Mouse (Mus musculus): ENCODE results near the gene Olfr984.

Olfr984 gene

DNA sequence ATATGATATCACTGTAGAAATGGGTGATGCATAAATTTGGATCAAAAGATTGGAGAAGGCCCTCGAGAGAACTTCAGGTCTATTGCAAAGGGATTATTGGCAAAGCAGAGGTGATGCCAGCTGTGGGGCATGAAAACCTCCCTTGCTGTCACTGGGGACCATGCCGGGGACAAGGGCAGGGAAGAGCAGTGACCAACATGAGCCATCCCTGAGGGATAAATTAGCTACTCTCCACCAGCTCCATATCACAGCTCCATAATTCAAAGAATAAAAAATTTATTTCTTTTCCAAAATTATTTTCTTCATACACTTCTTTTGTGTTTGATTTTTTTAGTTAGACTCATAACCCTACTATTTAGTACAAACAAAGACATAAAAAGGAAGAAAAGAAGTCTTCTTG lies at the start of gene Olfr984:
Olfr984 (minus strand) TSS at position 101 of the 400 bp plus-strand sequence.
- no peak for DNase-seq (ENCODE audit: low read depth, low spot score)

DNA sequence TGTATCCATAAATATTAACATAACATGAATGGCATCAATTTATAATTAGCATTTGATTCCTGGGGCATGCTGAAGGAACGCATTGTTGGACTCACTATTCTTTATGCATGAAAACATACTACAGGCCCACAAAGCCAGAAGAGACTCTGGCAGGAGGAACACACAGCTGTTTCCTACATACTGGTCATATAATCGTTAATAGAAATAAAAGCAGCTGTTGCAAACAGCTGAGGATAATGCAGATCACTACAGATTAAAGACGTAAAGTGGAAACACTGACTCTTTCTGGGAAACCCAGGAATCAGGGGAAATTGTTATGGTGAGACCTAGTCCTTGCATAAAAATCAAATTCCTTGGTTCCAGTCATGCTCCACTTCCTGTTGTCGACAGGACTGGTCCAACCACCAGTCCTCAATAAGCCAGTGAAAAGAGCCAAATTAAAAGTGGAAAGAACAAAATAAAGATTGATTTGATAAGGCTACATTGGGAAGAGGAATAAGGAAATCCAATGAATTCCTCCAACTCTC lies 41.2 kb upstream of the Olfr984 start:
- DNase-seq (ENCODE audit: low read depth, low spot score): no peak

DNA sequence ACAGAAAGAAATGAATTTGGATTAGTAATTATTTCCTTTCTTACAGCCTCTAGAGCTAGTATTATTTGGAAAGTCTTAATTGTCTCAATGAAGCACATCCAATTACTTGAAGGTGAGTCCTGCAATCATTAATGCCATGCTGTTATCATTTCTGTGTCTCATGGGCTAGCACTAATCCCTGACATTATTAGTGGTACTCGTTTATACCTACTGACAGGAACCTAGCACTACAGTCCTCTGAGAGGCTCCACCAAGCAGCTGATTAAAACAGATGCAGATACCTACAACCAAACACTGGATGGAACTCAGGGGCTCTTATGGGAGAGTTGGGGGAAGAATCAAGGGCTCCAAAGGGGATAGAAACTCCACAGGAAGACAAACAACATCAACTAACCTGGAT lies 27.5 kb upstream of the Olfr984 start:
- no peak for DNase-seq (ENCODE audit: low read depth, low spot score)

DNA sequence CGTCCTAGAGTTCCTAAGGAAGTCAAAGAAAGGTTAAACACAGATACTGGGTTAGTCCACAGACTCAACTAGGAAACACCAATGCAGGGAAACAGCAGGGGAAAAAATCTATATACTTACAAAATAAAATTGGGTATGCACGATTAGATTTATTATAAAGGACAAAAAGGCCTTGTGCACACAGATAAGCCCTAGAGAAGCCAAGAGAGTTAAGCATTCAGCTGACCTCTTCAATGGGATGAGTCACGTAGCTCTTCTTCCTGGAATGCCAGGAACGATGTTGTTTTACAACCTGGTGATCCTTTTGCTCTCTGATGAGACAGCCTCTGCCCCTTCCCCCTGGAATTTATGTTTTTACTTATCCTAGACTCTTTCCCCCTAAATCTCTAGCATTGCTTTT lies 25.5 kb upstream of the Olfr984 start:
- DNase-seq (ENCODE audit: low read depth, low spot score): peak; percentile 25

DNA sequence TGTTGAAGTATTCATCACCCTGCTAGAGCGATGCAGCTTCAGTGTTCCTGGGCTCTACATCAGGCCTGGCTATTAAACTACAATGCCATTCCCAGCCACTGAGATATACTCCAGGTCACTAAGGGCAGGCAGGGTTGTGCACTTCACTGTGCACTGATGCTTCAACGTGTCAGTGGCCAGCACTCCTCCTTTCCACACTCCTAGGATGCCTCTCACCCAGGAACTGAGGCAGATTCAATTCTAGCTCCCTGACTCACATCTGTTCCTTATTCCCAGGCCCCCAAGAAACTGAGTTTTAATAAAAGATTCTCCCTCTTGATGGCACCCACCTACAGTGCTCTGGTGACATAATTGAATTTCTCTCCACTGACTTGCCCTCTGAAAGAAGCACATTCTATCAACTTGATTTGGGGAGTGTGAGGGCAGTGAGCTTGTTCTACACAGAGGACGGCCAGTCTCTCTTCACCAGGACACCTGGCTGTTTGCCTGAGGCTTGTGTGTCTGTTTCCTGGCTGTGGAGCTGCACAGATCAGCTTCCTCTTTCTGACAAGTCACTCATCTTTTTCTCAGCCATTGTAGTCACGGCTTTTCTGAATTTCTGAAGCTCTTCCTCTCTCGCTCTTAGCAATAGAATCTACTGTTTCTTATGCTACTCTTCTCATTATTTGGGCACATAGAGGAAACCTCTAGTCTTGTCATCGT lies 23.1 kb upstream of the Olfr984 start:
- no peak for DNase-seq (ENCODE audit: low read depth, low spot score)

DNA sequence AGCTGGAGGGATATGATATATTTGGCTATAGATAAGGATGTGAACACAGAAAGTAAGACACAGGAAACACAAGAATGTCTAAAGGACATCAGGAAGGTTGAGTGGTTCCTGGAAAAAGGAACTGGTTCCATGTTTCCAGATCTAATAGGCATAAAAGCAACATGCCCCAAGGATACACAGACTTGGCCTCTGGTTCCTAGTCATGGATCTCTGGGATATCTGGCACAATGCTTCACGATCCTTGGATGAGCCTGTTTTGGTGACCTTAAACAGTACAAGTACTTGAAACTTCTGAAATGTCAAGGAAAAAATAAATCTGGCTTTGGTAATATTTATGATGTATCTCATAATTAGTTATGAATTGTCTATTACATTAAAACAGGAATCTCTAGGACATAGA lies 16.6 kb upstream of the Olfr984 start:
- DNase-seq (ENCODE audit: low read depth, low spot score): no peak

DNA sequence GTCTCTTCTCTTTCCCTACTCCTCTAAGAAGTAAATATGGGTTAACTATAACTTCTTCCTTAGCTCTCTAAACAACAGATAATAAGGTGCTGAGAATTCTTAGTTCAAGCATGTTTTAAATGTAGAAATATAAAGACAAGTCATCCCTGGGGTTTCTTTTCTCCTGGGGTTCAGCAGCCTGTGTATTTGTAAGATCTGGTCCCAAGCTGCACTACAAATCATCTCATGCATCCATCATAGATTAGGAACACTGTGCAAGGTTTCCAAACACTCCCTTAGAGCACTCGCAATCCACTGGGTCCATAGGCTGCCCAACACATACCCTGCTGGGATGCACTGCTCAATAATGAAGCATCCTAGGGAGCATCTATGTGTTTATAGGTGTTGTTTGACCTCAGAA lies 16.1 kb upstream of the Olfr984 start, which contains the start of gene Olfr985:
Olfr985 (minus strand) TSS at position 101 of the 400 bp plus-strand sequence.
- DNase-seq (ENCODE audit: low read depth, low spot score): no peak

DNA sequence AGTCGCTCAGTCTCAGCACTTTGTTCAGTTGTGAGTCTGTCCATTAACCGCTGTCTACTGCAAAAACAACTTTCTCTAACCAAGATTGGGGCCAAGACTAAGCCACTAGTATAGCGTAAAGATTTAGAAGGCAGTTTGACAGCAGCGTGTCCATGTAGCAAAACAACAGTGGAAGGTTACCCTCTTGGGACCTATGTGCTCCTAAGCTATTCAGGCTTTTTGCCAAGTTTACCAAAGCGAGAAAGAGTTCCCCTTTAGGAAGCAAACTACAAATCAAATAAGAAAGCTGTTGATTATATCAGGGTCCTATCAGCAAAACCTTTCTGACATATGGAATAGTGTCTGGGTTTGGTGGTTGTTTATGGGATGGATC lies 3.3 kb upstream of the Olfr984 start:
- no peak for DNase-seq (ENCODE audit: low read depth, low spot score)

DNA sequence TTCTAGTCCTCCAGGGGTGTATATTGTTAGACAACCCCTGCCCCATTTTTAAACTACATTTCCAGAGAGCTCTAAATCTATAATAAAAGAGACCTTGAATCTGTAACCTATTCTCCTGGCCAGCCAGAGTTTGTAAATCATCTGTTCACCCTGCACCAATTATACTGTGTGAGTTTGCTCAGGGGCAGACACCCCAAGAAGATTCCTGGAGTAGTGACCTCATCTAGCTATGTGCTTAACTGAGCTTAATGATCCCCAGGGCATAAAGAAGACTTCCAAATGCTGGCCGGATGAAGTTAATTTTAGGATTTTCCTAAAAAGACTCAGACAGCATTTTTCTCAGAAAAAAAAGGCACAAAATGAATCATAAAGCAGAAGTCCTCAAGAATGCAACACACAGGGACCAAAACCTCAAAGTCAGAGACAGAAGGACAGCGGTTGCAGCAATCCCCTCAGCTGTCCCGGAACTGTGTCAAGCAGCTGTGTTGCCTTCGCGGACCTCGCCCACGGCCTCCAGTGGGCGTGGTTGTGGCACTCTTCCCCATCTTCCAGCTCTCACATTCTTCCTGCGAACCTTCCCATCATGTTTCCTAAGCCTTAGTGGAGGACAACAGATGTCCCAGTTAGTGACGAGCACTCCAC lies 2.8 kb upstream of the Olfr984 start:
- DNase-seq (ENCODE audit: low read depth, low spot score): no peak

DNA sequence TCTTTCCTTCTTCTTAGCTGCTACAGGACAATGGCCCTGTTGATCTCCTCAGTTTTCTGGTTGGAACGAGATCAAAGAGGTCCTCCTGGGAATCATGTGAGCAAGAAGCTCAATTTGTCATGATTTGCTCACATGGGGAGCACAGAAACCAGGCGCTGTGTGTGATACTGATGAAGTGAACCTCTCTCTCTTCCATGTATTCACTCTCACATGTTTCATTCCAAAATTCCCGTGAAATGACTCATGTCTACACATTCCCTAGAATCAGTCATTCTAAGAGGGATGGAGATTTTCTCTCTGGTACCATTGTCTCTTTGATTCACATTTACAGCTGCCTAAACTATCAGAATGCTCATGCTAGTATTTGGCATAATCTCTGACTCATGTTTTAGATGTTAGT lies 19.2 kb downstream of the Olfr984 start:
- DNase-seq (ENCODE audit: low read depth, low spot score): no peak

DNA sequence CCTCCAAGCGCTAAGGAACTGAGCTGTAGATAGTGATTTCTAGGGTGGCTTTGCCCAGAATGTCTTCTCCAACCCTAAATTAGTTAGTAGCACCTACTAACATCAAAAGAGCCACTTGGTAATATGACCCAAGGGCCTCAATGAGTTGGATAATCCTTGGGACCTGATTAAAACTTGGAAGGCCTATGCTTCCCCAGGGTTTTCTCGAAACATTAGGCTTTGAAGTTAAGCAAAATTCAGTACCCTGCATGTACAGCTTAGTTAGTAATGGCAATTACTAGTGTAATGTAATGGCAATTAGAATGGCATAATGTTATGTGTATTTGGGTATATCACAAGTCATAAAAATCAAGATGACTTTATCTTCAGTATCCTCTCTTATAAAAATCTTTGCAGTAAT lies 20.5 kb downstream of the Olfr984 start, which contains the start of gene Olfr983:
Olfr983 (minus strand) TSS at position 101 of the 400 bp plus-strand sequence.
- DNase-seq (ENCODE audit: low read depth, low spot score): no peak

DNA sequence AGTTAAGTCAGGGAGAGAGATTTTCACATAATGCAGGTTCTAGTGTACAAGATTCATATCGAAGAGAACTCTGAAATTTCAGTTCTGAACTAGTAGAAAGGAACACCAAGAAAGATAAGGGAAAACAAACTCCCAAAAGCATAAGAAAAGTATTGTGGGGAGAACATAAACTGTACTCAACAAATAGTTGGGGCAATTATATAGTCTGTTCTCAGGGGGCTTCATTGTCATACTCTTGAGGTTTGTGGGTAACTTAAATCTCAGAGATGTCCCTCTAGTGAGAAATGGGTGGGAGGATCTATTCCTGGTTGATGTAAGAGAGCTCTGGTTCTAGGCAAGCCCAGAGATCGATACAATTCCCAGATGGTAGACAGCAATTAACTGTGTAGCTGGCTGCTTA lies 40.5 kb downstream of the Olfr984 start, which contains the start of gene Olfr982:
Olfr982 (plus strand) TSS at position 301 of the 400 bp plus-strand sequence.
- DNase-seq (ENCODE audit: low read depth, low spot score): no peak

DNA sequence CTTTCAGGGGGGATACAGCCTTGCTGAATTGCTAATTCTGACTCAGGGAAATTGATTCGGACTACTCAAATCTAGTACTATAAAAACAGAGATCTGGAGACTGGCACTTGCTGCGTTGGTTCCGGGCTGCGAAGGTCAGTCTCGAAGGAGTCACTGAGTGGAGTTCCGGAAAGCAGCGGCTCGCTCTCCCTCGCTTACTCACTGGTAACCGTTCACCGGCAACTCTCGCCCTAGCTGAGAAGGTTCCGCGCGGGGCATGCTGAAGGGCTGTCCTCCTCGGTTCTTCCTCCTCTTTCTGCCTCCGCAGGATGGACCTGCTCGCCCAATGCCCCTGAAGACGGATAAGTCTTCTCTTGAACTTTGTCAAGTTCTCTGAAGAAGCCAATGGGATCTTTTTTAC lies 63.9 kb downstream of the Olfr984 start:
- DNase-seq (ENCODE audit: low read depth, low spot score): no peak

Data from ZHBTc4 (cell line).